Mouse (Mus musculus) common myeloid progenitor, adult 5-6 weeks (primary cell): Measurements from ENCODE around the gene Rpl37a. TPM values are rescaled to one million over a fixed set of nuclear protein-coding genes. Genes with fewer than 3 reads are reported as not detected.

Source experiments
- ATAC-seq: replicated peaks from 2 replicates; pipeline ENCODE4 v1.8.0; 2016; ENCODE audit warnings: low read depth, mild to moderate bottlenecking, moderate TSS enrichment, inconsistent platforms; ENCODE audit not compliant: poor library complexity, severe bottlenecking
- total RNA-seq: library from RNA; stranded (forward); fragments of 200-1000, 187-1606 nt; gene quantifications from 2 replicates; pipeline ENCODE4 v1.2.3, GENCODE M21; 2017

Rpl37a gene
- total RNA-seq, 1 experiment from 2014 or later: 859 TPM

- ATAC-seq: no peak
These were observed 22.2 kb downstream of the Rpl37a start for GRCm38 (mm10) chr1:72733191-72733691.

GRCm38 (mm10) chr1:72736397-72737125 lies 25.5 kb downstream of the Rpl37a start:
- ATAC-seq: no peak

GRCm38 (mm10) chr1:72738946-72739680 lies 28.0 kb downstream of the Rpl37a start:
- no peak for ATAC-seq

GRCm38 (mm10) chr1:72739681-72740063 lies 28.6 kb downstream of the Rpl37a start:
- no peak for ATAC-seq

GRCm38 (mm10) chr1:72741406-72741805 lies 30.3 kb downstream of the Rpl37a start:
- ATAC-seq: no peak

- ATAC-seq: no peak
These were observed 33.9 kb downstream of the Rpl37a start for GRCm38 (mm10) chr1:72744816-72745506.

- ATAC-seq: no peak
These were observed 35.3 kb downstream of the Rpl37a start for GRCm38 (mm10) chr1:72746382-72746781.

GRCm38 (mm10) chr1:72751371-72751781 lies 40.3 kb downstream of the Rpl37a start:
- no peak for ATAC-seq

- ATAC-seq: no peak
These were observed 42.1 kb downstream of the Rpl37a start for GRCm38 (mm10) chr1:72753211-72753610.

GRCm38 (mm10) chr1:72755227-72755626 lies 44.1 kb downstream of the Rpl37a start:
- no peak for ATAC-seq

- no peak for ATAC-seq
These were observed 44.7 kb downstream of the Rpl37a start for GRCm38 (mm10) chr1:72755801-72756200.

- ATAC-seq: no peak
These were observed 48.7 kb downstream of the Rpl37a start for GRCm38 (mm10) chr1:72759758-72760157.

Other genes starting within 250 kb of the Rpl37a start
- not detected in 2 replicates for gene March4, start 174.4 kb upstream of the Rpl37a start, total RNA-seq
- 26.6 and 31.6 TPM in 2 replicates for gene Smarcal1, start 128.0 kb upstream of the Rpl37a start, total RNA-seq
- not detected in 2 replicates for gene Ankar, start 10.7 kb upstream of the Rpl37a start, total RNA-seq
- not detected in 2 replicates for gene Igfbp2, start 113.2 kb downstream of the Rpl37a start, total RNA-seq
- gene Igfbp5, start 163.6 kb downstream of the Rpl37a start, total RNA-seq: 0.37 and 1.0 TPM in 2 replicates